Mouse (Mus musculus) CH12.LX (cell line): Measurements from ENCODE around the gene Crip1. TPM values are rescaled to one million over a fixed set of nuclear protein-coding genes. Genes with fewer than 3 reads are reported as not detected.

Experiments used
- DNase-seq: peaks from one replicate; pipeline ENCODE4 v3.0.0-alpha.2; 2013; ENCODE audit errors: extremely low read depth
- H3K27ac ChIP-seq: 2 replicates; pipeline ENCODE4 v1.5.1; 2012; ENCODE audit warnings: low read depth, mild to moderate bottlenecking, control low read depth, moderate library complexity; ENCODE audit not compliant: insufficient read depth
- H3K27me3 ChIP-seq: replicated peaks from 2 replicates; pipeline ENCODE3; 2012; ENCODE audit warnings: inconsistent platforms
- H3K36me3 ChIP-seq, 2 experiments: replicated peaks in 1 of 2; 2 replicates each; pipeline versions ENCODE3 to v1.6.1; 2012; ENCODE audit warnings: inconsistent platforms in 1 of 2, low read length in 1 of 2, mild to moderate bottlenecking in 1 of 2, mixed read lengths in 1 of 2, moderate library complexity in 1 of 2; ENCODE audit not compliant: control insufficient read depth in 1 of 2, insufficient read depth in 1 of 2
- H3K4me1 ChIP-seq, 2 experiments: 2 replicates each; pipeline ENCODE4 v1.6.1; 2012; ENCODE audit warnings: inconsistent platforms in 1 of 2, moderate library complexity in 1 of 2; ENCODE audit not compliant: insufficient read depth in 2 of 2, control insufficient read depth in 1 of 2
- H3K4me2 ChIP-seq: 2 replicates; pipeline ENCODE4 v1.6.1; 2012; ENCODE audit warnings: low read depth, mild to moderate bottlenecking, control low read depth; ENCODE audit not compliant: poor library complexity, insufficient read depth, severe bottlenecking
- H3K4me3 ChIP-seq, 3 experiments: fragments of 150-350 bp in 1 of 3; sonication (generic) in 1 of 3; replicated peaks in 1 of 3; 2 replicates each; pipeline versions ENCODE3 to v1.5.1; 2011 to 2012; ENCODE audit warnings: low read depth in 2 of 3, low read length in 2 of 3, mild to moderate bottlenecking in 2 of 3, moderate library complexity in 2 of 3, control low read depth in 1 of 3, improper control_type of control experiment in 1 of 3, inconsistent platforms in 1 of 3, mixed read lengths in 1 of 3; ENCODE audit not compliant: poor library complexity in 1 of 3
- H3K79me2 ChIP-seq: replicated peaks from 2 replicates; pipeline ENCODE4 v1.6.1; 2012; ENCODE audit warnings: mild to moderate bottlenecking, moderate library complexity; ENCODE audit not compliant: control insufficient read depth, poor library complexity, insufficient read depth, severe bottlenecking; ENCODE audit errors: extremely low read depth
- H3K9ac ChIP-seq: 2 replicates; pipeline ENCODE4 v1.6.1; 2012; ENCODE audit warnings: low read depth, mild to moderate bottlenecking, control low read depth, moderate library complexity; ENCODE audit not compliant: insufficient read depth
- H3K9me3 ChIP-seq: replicated peaks from 2 replicates; pipeline ENCODE3; 2012; ENCODE audit warnings: low read length, inconsistent platforms, mixed read lengths
- BHLHE40 ChIP-seq: IDR thresholded peaks from 2 replicates; pipeline ENCODE4 v1.6.1; 2011; ENCODE audit warnings: mild to moderate bottlenecking, low read depth, low read length, improper control_type of control experiment
- CHD1 ChIP-seq: IDR thresholded peaks from 2 replicates; pipeline ENCODE4 v1.6.1; 2012; ENCODE audit warnings: low read depth, low read length, improper control_type of control experiment, inconsistent platforms
- ELF1 ChIP-seq: IDR thresholded peaks from 2 replicates; pipeline ENCODE4 v1.6.1; 2014; ENCODE audit warnings: low read depth, mild to moderate bottlenecking, inconsistent platforms, low read length, improper control_type of control experiment
- ETS1 ChIP-seq: conservative IDR thresholded peaks from 2 replicates; pipeline ENCODE4 v1.6.1; 2012; ENCODE audit warnings: low read depth, mild to moderate bottlenecking, inconsistent platforms, low read length, improper control_type of control experiment, moderate library complexity
- GABPA ChIP-seq: IDR thresholded peaks from 2 replicates; pipeline ENCODE4 v1.6.1; 2012; ENCODE audit warnings: low read depth, low read length, improper control_type of control experiment, inconsistent platforms; ENCODE audit not compliant: insufficient replicate concordance
- MAX ChIP-seq: IDR thresholded peaks from 2 replicates; pipeline ENCODE4 v1.6.1; 2011; ENCODE audit warnings: low read length, improper control_type of control experiment
- MAZ ChIP-seq: IDR thresholded peaks from 2 replicates; pipeline ENCODE4 v1.6.1; 2012; ENCODE audit warnings: low read depth, mild to moderate bottlenecking, inconsistent platforms, low read length, improper control_type of control experiment, moderate library complexity
- MXI1 ChIP-seq: IDR thresholded peaks from 2 replicates; pipeline ENCODE4 v1.6.1; 2011; ENCODE audit warnings: mild to moderate bottlenecking, low read depth, low read length, improper control_type of control experiment
- NELFE ChIP-seq: IDR thresholded peaks from 2 replicates; pipeline ENCODE4 v1.6.1; 2011; ENCODE audit warnings: low read depth, low read length, improper control_type of control experiment
- NRF1 ChIP-seq: IDR thresholded peaks from 2 replicates; pipeline ENCODE4 v1.6.1; 2014; ENCODE audit warnings: low read depth, mild to moderate bottlenecking, inconsistent platforms, low read length, improper control_type of control experiment, moderate library complexity
- PAX5 ChIP-seq: IDR thresholded peaks from 2 replicates; pipeline ENCODE4 v1.6.1; 2012; ENCODE audit warnings: low read length, inconsistent platforms, mixed read lengths
- POLR2AphosphoS2 ChIP-seq: IDR thresholded peaks from 2 replicates; pipeline ENCODE4 v1.6.1; 2011; ENCODE audit warnings: low read depth, low read length, improper control_type of control experiment
- ZNF384 ChIP-seq: IDR thresholded peaks from 2 replicates; pipeline ENCODE4 v1.6.1; 2012; ENCODE audit warnings: low read depth, low read length, improper control_type of control experiment, inconsistent platforms
- dilution Hi-C: fragments of 300-500 bp; cut with MboI; formaldehyde crosslinking; loops from 2 replicates; pipeline ENCODE4 v1.14.3; 2020; ENCODE audit warnings: low sequenced_read_pairs; ENCODE audit not compliant: extremely low pct_unique_long_range_greater_than_20kb, extremely low pct_ligation_motif_present
- in situ Hi-C: fragments of 300-500 bp; cut with MboI; formaldehyde crosslinking; loops from 3 replicates; pipeline ENCODE4 v1.14.3; 2019; ENCODE audit warnings: low sequenced_read_pairs, low pct_ligation_motif_present, low pct_unique_long_range_greater_than_20kb, mixed read lengths
- polyA plus RNA-seq: library from polyadenylated mRNA; unstranded; fragments of >175 nt; gene quantifications from 2 replicates; pipeline ENCODE4 v1.2.1, GENCODE M21; 2012; ENCODE audit warnings: low read depth; ENCODE audit not compliant: insufficient read length
- total RNA-seq, 2 experiments: library from RNA; depleted of rRNA; stranded (reverse); fragments of 300-350 nt in 1 of 2; fragments of >200 nt in 1 of 2; gene quantifications; 2 replicates each; pipeline ENCODE4 v1.2.3; 2012 to 2014

Gene Crip1
- total and polyA plus RNA-seq, 3 experiments: 2.0 to 77.2 (median 2.8) TPM

GRCm38 (mm10) chr12:113140616-113141411 lies 5.3 kb upstream of the Crip1 start:
- Histone ChIP-seq H3K4me1 (peaks cover 0 to 8% of the 10 kb centered on the region in 2 experiments; a peak in 1 of 4 replicates), H3K79me2 (no peaks in the 10 kb centered on the region), H3K27me3 (no peaks in the 10 kb centered on the region), H3K36me3 (peaks cover 23 to 54% of the 10 kb centered on the region in 2 experiments), H3K4me2 (peak overlapping the region; percentile 65), H3K9ac (no peak overlapping the region), H3K4me3 (peak overlapping the region in 2 of 3 experiments; percentile 20 to 57)
- in situ Hi-C loops: no loop called here
- no peak for DNase-seq
- TF ChIP-seq ELF1 (no peak), MXI1 (0 out of 2 replicates have a peak, but pooled peaks have one; percentile 1)
- TF ChIP-seq, all 38 proteins: peak for 1
- dilution Hi-C loops: no loop called here
- peaks cover 23% of the 10 kb centered on the region for H3K9me3 ChIP-seq
- H3K27ac ChIP-seq: no peak overlapping the region

GRCm38 (mm10) chr12:113141531-113141973 lies 4.6 kb upstream of the Crip1 start:
- Histone ChIP-seq H3K27me3 (no peaks in the 10 kb centered on the region), H3K9ac (no peak overlapping the region), H3K27ac (no peak overlapping the region), H3K4me2 (no peak overlapping the region), H3K36me3 (peaks cover 16 to 47% of the 10 kb centered on the region in 2 experiments), H3K9me3 (peaks cover 23% of the 10 kb centered on the region), H3K4me3 (no peak overlapping the region), H3K4me1 (peaks cover 4 to 13% of the 10 kb centered on the region in 2 experiments), H3K79me2 (no peaks in the 10 kb centered on the region)
- dilution Hi-C loops: no loop called here
- no peak for DNase-seq
- in situ Hi-C loops: no loop called here
- TF ChIP-seq MAZ: no peak
- TF ChIP-seq ETS1: no peak

DNA sequence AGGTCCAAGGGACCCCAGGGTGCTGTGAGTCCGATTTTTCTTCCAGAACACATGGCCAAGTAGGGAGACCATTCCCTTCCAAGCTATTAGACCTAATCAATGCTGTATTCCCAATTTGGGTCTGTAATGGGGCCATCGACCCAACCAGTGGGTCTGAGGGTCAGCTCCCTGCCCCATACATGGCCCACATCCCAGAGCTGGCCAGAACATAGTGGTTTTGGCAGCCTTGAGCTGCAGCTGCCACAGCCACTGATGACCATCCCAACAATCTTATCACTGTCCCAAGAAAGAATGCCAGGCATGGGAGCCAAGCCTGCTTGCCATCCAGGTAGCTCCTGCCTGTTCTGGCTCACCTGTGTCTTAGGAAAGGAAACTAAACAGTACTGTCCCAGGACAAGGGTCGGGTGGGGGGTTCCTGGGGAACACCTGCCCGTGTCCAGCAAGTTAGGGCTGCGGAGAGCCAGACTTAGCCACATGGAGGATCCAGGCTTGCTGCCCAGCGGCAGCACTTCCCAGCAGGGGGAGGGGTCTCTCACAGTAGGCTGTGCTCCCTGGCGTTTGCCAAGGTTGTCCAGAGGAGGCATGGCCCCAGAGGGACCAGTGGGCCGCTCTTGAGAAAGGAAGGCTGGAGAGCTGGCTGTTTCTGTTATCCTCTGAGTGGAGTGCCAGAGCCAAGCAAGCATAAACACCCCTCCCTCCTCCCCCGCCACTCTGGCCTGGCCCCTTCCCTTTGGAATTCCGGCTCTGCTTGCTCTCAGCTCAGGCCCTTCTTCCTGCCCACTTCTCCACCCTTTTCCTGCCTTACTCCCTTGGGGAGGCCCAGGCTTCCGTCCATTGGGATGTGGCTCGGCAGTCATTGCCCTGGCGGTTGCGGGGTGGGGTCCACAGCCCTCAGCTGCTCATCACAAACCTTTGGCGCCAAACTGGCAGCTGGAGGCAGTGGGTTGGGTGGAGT lies 3.8 kb upstream of the Crip1 start:
- H3K27ac ChIP-seq: no peak overlapping the region
- H3K79me2 ChIP-seq: no peaks in the 10 kb centered on the region
- H3K4me2 ChIP-seq: no peak overlapping the region
- peaks cover 13 to 39% of the 10 kb centered on the region in 2 experiments for H3K36me3 ChIP-seq
- dilution Hi-C loops: no loop called here
- in situ Hi-C loops: no loop called here
- H3K4me1 ChIP-seq: peaks cover 7 to 16% of the 10 kb centered on the region in 2 experiments
- no peak overlapping the region for H3K9ac ChIP-seq
- peaks cover 5% of the 10 kb centered on the region for H3K27me3 ChIP-seq
- H3K9me3 ChIP-seq: peaks cover 23% of the 10 kb centered on the region
- no peak for DNase-seq
- H3K4me3 ChIP-seq: no peak overlapping the region
- no peak for TF ChIP-seq PAX5
- TF ChIP-seq ELF1: no peak
- TF ChIP-seq BHLHE40: no peak
- TF ChIP-seq GABPA: no peak
- no peak for TF ChIP-seq NELFE
- TF ChIP-seq ZNF384: no peak
- no peak for TF ChIP-seq CHD1
- TF ChIP-seq MAX: no peak
- TF ChIP-seq POLR2AphosphoS2: no peak
- no peak for TF ChIP-seq NRF1
